Mouse (Mus musculus) MEL (cell line): ENCODE data around the gene Rhbdl1.

Source experiments
- CHD2 ChIP-seq: IDR thresholded peaks from 2 replicates; pipeline ENCODE4 v1.6.1; 2011; ENCODE audit warnings: low read length, improper control_type of control experiment
- CTCF ChIP-seq, 3 experiments: IDR thresholded peaks in 2 of 3; conservative IDR thresholded peaks in 1 of 3; 2 replicates each; pipeline ENCODE4 v1.5.1; 2011 to 2012; ENCODE audit warnings: low read length in 3 of 3, low read depth in 2 of 3, mild to moderate bottlenecking in 2 of 3, improper control_type of control experiment in 1 of 3, inconsistent platforms in 1 of 3, mixed read lengths in 1 of 3, moderate library complexity in 1 of 3; ENCODE audit not compliant: control insufficient read depth in 1 of 3, insufficient read depth in 1 of 3, poor library complexity in 1 of 3, severe bottlenecking in 1 of 3
- EP300 ChIP-seq, 2 experiments: IDR thresholded peaks; 2 replicates each; pipeline ENCODE4 v1.6.1; 2011; ENCODE audit warnings: improper control_type of control experiment in 2 of 2, low read length in 2 of 2, low read depth in 1 of 2, mild to moderate bottlenecking in 1 of 2
- GATA1 ChIP-seq: IDR thresholded peaks from 2 replicates; pipeline ENCODE4 v1.6.1; 2011; ENCODE audit warnings: low read depth, low read length, improper control_type of control experiment
- MEF2A ChIP-seq: IDR thresholded peaks from 2 replicates; pipeline ENCODE4 v1.6.1; 2014; ENCODE audit warnings: low read depth, mild to moderate bottlenecking, inconsistent platforms, low read length, improper control_type of control experiment; ENCODE audit not compliant: poor library complexity, insufficient replicate concordance, severe bottlenecking; ENCODE audit errors: extremely low read depth
- POLR2A ChIP-seq, 2 experiments: IDR thresholded peaks; 2 replicates each; pipeline ENCODE4 v1.6.1; 2011 to 2012; ENCODE audit warnings: low read length in 2 of 2, mild to moderate bottlenecking in 2 of 2, control low read depth in 1 of 2, improper control_type of control experiment in 1 of 2, low read depth in 1 of 2, moderate library complexity in 1 of 2; ENCODE audit not compliant: control insufficient read depth in 1 of 2, insufficient read depth in 1 of 2, poor library complexity in 1 of 2
- POLR2AphosphoS2 ChIP-seq: IDR thresholded peaks from 2 replicates; pipeline ENCODE4 v1.6.1; 2011; ENCODE audit warnings: low read length, improper control_type of control experiment
- RAD21 ChIP-seq: IDR thresholded peaks from 2 replicates; pipeline ENCODE4 v1.6.1; 2011; ENCODE audit warnings: mild to moderate bottlenecking, low read depth, low read length, improper control_type of control experiment
- TCF12 ChIP-seq: IDR thresholded peaks from 2 replicates; pipeline ENCODE4 v1.6.1; 2014; ENCODE audit warnings: low read depth, mild to moderate bottlenecking, inconsistent platforms, low read length, improper control_type of control experiment, moderate library complexity
- ZKSCAN1 ChIP-seq: IDR thresholded peaks from 2 replicates; pipeline ENCODE4 v1.6.1; 2012; ENCODE audit warnings: low read depth, mild to moderate bottlenecking, inconsistent platforms, low read length, improper control_type of control experiment, moderate library complexity
- ZNF384 ChIP-seq: IDR thresholded peaks from 2 replicates; pipeline ENCODE4 v1.6.1; 2012; ENCODE audit warnings: low read depth, mild to moderate bottlenecking, inconsistent platforms, low read length, improper control_type of control experiment

DNA sequence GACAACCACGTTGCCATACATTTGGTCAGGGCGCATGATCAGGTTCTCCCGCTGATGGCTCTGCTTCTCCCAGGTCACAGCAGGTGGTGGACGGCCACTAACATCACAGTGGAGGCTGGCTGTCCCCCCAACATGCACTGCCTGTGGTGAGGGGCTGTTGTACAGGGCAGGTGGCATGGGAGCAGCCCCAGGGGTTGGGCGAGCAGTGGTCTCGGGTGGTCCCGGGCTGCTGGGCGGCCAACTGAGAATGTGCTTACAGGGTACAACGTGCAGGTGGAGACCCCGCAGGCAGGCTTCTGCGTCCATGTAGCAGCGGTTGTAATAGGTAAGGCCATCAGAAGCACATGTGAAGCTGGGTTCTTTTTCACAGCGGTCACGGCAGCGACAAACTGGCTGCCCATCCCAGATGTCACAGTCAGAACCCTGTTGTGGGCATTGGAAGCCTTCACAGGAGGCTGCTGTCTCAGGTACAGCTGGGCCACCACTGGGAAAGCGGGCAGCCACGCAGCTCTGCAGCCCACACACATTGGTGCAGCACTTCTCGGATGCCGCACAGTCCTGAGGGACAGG, 41.6 kb upstream of the Rhbdl1 start:
- TF ChIP-seq CTCF (IDR thresholded peaks at IDR 0.05 in 2 of 3, conservative IDR thresholded peaks at IDR 0.05 in 1 of 3; ENCODE audit: control insufficient read depth in 1 of 3, insufficient read depth in 1 of 3, low read depth in 2 of 3, low read length in 3 of 3, poor library complexity in 1 of 3, severe bottlenecking in 1 of 3) (no peak), CHD2 (no peak), RAD21 (no peak), POLR2AphosphoS2 (no peak), EP300 (IDR thresholded peaks at IDR 0.05; ENCODE audit: low read depth in 1 of 2, low read length in 2 of 2) (no peak), GATA1 (no peak), MEF2A (no peak), ZNF384 (no peak), ZKSCAN1 (no peak), POLR2A (IDR thresholded peaks at IDR 0.05; ENCODE audit: control insufficient read depth in 1 of 2, insufficient read depth in 1 of 2, low read depth in 1 of 2, low read length in 2 of 2, poor library complexity in 1 of 2) (no peak), TCF12 (no peak)
